Mouse (Mus musculus) testis, adult 2 months (tissue): ENCODE results near the gene B3gnt3. TPM values are rescaled to one million over a fixed set of nuclear protein-coding genes. Genes with fewer than 3 reads are reported as not detected.

Experiments
- H3K27ac ChIP-seq: fragments of 200-500 bp; 2 replicates; pipeline ENCODE4 v1.5.1; 2012; ENCODE audit warnings: low read depth, low read length; ENCODE audit not compliant: control insufficient read depth, insufficient read depth
- H3K27me3 ChIP-seq: fragments of 200-500 bp; 2 replicates; pipeline ENCODE4 v1.6.1; 2012; ENCODE audit warnings: mild to moderate bottlenecking, low read length, moderate library complexity; ENCODE audit not compliant: control insufficient read depth, insufficient read depth
- H3K36me3 ChIP-seq: fragments of 200-500 bp; 2 replicates; pipeline ENCODE4 v1.6.1; 2012; ENCODE audit warnings: mild to moderate bottlenecking, low read length; ENCODE audit not compliant: control insufficient read depth, insufficient read depth
- H3K4me1 ChIP-seq: fragments of 200-500 bp; 2 replicates; pipeline ENCODE4 v1.6.1; 2012; ENCODE audit warnings: low read length; ENCODE audit not compliant: control insufficient read depth, insufficient read depth
- H3K4me3 ChIP-seq: fragments of 200-500 bp; 2 replicates; pipeline ENCODE4 v1.5.1; 2012; ENCODE audit warnings: low read depth, mild to moderate bottlenecking, low read length, moderate library complexity, mixed read lengths; ENCODE audit not compliant: control insufficient read depth
- CTCF ChIP-seq: fragments of 200-500 bp; IDR thresholded peaks from 2 replicates; pipeline ENCODE4 v1.5.1; 2012; ENCODE audit warnings: low read depth, mild to moderate bottlenecking, inconsistent platforms, low read length, moderate library complexity; ENCODE audit not compliant: control insufficient read depth, insufficient read depth, insufficient replicate concordance
- POLR2A ChIP-seq: fragments of 200-500 bp; IDR thresholded peaks from 2 replicates; pipeline ENCODE4 v1.6.1; 2012; ENCODE audit warnings: low read depth, mild to moderate bottlenecking, inconsistent platforms, low read length, moderate library complexity; ENCODE audit not compliant: control insufficient read depth
- polyA plus RNA-seq: library from polyadenylated mRNA; depleted of rRNA; stranded (reverse); fragments of >200 nt; gene quantifications from 2 replicates; pipeline ENCODE4 v1.2.3, GENCODE M21; 2012

Gene B3gnt3
- polyA plus RNA-seq, 1 experiment = 0.17 TPM

- Histone ChIP-seq H3K4me1 (peaks cover 16% of the 10 kb centered on the region), H3K36me3 (no peaks in the 10 kb centered on the region), H3K4me3 (no peak overlapping the region), H3K27me3 (no peaks in the 10 kb centered on the region; the same call in 1 of the 2 replicates), H3K27ac (no peak overlapping the region)
- no peak for TF ChIP-seq POLR2A
- TF ChIP-seq CTCF = no peak
Observed at GRCm38 (mm10) chr8:71676803-71677202, 24.8 kb downstream of the B3gnt3 start.

- TF ChIP-seq POLR2A (no peak), CTCF (no peak)
- peaks cover 17% of the 10 kb centered on the region for H3K4me1 ChIP-seq
- H3K36me3 ChIP-seq = no peaks in the 10 kb centered on the region
- H3K4me3 ChIP-seq = peak within 1 kb of the TSS; percentile 60
- no peaks in the 10 kb centered on the region; the same call in 1 of the 2 replicates for H3K27me3 ChIP-seq
- no peak within 1 kb of the TSS for H3K27ac ChIP-seq
Observed at GRCm38 (mm10) chr8:71676020-71676741, 25.4 kb downstream of the B3gnt3 start, which contains the start of gene Jak3. Gene Jak3, plus strand, starts transcription at chr8:71676296.

- Histone ChIP-seq H3K4me3 (no peak overlapping the region), H3K27ac (no peak overlapping the region), H3K27me3 (no peaks in the 10 kb centered on the region; the same call in 1 of the 2 replicates), H3K36me3 (no peaks in the 10 kb centered on the region), H3K4me1 (peaks cover 19% of the 10 kb centered on the region)
- TF ChIP-seq POLR2A (no peak), CTCF (no peak)
Observed at GRCm38 (mm10) chr8:71675456-71676019, 26.1 kb downstream of the B3gnt3 start.

- Histone ChIP-seq H3K27ac (no peak overlapping the region), H3K27me3 (no peaks in the 10 kb centered on the region), H3K36me3 (no peaks in the 10 kb centered on the region), H3K4me3 (no peak overlapping the region), H3K4me1 (peaks cover 16% of the 10 kb centered on the region)
- no peak for TF ChIP-seq CTCF
- TF ChIP-seq POLR2A = no peak
Observed at GRCm38 (mm10) chr8:71674071-71674470, 27.5 kb downstream of the B3gnt3 start.

- TF ChIP-seq CTCF = no peak
- no peak for TF ChIP-seq POLR2A
- Histone ChIP-seq H3K4me3 (no peak overlapping the region), H3K27me3 (no peaks in the 10 kb centered on the region), H3K36me3 (no peaks in the 10 kb centered on the region), H3K27ac (no peak overlapping the region), H3K4me1 (peaks cover 16% of the 10 kb centered on the region)
Observed at GRCm38 (mm10) chr8:71672168-71672735, 29.3 kb downstream of the B3gnt3 start.

- Histone ChIP-seq H3K27ac (no peak within 1 kb of the TSS), H3K4me1 (peaks cover 16% of the 10 kb centered on the region), H3K36me3 (no peaks in the 10 kb centered on the region), H3K4me3 (peak within 1 kb of the TSS; percentile 67), H3K27me3 (no peaks in the 10 kb centered on the region)
- TF ChIP-seq POLR2A (no peak), CTCF (no peak)
Observed at GRCm38 (mm10) chr8:71671549-71671965, 30.0 kb downstream of the B3gnt3 start, which contains the start of gene Unc13a. Gene Unc13a, minus strand, starts transcription at chr8:71671757.
